Mouse (Mus musculus) spleen, adult 2 months (tissue): Measurements from ENCODE around the gene Sult4a1.

Experiments used
- CTCF ChIP-seq: fragments of 200-500 bp; IDR thresholded peaks from 2 replicates; pipeline ENCODE4 v1.5.1; 2011; ENCODE audit warnings: mild to moderate bottlenecking, inconsistent platforms; ENCODE audit not compliant: insufficient read depth, insufficient read length, insufficient replicate concordance; ENCODE audit errors: extremely low read depth
- POLR2A ChIP-seq: fragments of 200-500 bp; IDR thresholded peaks from 2 replicates; pipeline ENCODE4 v1.6.1; 2011; ENCODE audit warnings: low read depth, low read length, inconsistent platforms

- TF ChIP-seq POLR2A (no peak), CTCF (no peak)
Observed at GRCm38 (mm10) chr15:84105924-84106500, 458 bp upstream of the Sult4a1 start.
